Mouse (Mus musculus) thymus, adult 2 months (tissue): ENCODE data around the gene Myl9.

ENCODE experiments used
- CTCF ChIP-seq: fragments of 200-500 bp; IDR thresholded peaks from 2 replicates; pipeline ENCODE4 v1.5.1; 2012; ENCODE audit warnings: mild to moderate bottlenecking, control low read depth, low read length, moderate library complexity, borderline replicate concordance; ENCODE audit not compliant: control insufficient read depth, poor library complexity, insufficient read depth; ENCODE audit errors: extremely low read depth
- POLR2A ChIP-seq: fragments of 200-500 bp; IDR thresholded peaks from 2 replicates; pipeline ENCODE4 v1.6.1; 2012; ENCODE audit warnings: mild to moderate bottlenecking, low read length, control low read depth, moderate library complexity; ENCODE audit not compliant: control insufficient read depth, poor library complexity, insufficient read depth; ENCODE audit errors: extremely low read depth

DNA sequence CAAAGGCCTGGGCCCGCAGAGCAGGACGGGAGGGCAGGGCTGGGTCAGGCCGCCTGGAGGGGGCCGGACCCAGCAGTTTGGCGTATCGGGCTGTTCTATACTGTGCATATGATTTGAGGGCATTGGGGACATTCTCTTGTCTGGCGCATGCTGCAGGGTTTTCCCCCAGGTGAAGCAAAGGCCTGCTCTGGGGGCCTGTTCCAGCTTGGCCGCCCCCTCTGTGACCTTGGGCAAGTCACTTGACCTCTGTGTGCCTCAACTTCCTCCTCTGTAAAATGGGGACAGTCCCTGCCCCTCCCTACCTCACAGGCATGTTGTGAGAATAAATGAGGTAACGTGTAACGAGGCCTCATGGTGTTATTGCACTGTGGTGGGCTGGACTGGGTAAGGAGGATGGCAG lies 11.2 kb upstream of the Myl9 start:
- no peak for TF ChIP-seq POLR2A
- no peak for TF ChIP-seq CTCF
